Mouse (Mus musculus) retina, embryonic 14.5 days (tissue): ENCODE data around the gene Fgf12.
A peak's percentile ranks its signal among the peaks of the same experiment; 100 is the strongest.

Experiments
- DNase-seq: peaks from one replicate; pipeline ENCODE4 v3.0.0-alpha.2; 2015; ENCODE audit warnings: low spot score

Gene Fgf12

DNA sequence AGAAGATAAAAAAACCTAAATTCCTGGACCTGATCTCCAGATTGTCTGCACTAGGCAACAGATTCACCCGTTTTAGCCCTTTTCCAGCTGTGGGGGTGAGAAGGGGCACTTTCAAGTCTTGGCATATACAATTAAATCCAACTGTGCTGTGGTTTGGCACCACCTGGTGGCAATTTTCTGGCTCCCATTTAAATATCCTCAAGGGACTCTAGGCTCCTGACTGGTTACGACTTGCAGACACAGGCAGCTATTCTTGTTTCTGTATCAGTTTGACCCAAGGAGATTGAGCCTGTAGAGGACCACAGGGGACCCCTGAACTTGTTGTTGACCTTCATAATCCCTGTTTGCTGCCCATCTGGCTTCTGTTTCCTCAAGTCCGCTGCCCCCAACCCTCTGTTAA is 141.9 kb downstream of the Fgf12 start:
- peak; percentile 74 for DNase-seq

- DNase-seq, result no peak
Observed at GRCm38 (mm10) chr16:28603155-28603554, 149.7 kb downstream of the Fgf12 start.

DNA sequence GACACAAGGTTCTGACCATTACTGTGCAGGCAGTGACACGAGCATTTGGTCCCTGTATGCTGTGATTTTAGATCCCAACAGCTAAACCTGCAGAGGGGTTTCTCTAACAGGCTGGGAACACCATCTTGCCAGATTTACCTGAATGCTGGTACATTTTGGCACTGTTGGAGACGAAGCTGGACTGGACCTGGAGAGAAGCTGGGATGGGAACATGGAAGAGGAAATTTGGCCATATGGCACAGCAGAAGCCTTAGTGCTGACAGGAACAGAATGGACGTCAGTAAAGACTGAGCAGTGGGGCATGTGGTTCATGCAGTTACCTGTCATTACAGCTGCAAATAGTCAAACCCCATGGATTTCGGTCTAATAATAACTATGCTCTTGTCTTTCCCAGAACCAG is 151.1 kb downstream of the Fgf12 start:
- no peak for DNase-seq

- DNase-seq, result no peak
Observed at GRCm38 (mm10) chr16:28596112-28596511, 156.8 kb downstream of the Fgf12 start.

- peak; percentile 90 for DNase-seq
Observed at GRCm38 (mm10) chr16:28593075-28593915, 159.6 kb downstream of the Fgf12 start.

GRCm38 (mm10) chr16:28592466-28592865 is 160.4 kb downstream of the Fgf12 start:
- DNase-seq, result no peak

- DNase-seq, result no peak
Observed at GRCm38 (mm10) chr16:28591583-28591982, 161.3 kb downstream of the Fgf12 start.

GRCm38 (mm10) chr16:28572212-28572611 is 180.7 kb downstream of the Fgf12 start:
- peak; percentile 30 for DNase-seq

DNA sequence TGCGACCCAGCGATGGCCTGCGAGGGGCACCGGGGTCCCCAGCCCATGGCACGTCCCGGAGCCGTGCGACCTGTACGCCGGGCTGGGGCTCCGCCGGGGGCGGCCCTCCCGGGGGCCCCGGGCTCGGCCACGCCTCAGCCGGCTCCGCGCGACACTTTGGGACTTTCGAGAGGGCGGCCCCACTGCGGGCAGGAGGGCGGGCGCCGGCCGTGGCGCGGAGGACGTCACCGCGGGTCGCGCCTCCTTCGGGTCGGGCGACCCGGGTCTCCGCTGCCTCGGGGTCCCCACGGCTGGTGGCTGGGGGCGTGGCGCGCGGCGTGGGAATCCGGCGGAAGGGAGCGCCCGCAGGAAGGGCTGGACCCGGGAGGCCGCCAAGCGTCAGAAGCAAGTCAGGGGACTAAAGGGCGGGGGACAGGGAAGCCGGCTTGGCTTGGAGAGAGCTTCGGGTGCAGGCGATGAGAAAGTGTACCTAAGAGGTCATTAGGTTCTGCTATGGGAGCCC is 188.1 kb downstream of the Fgf12 start:
- DNase-seq, result peak; percentile 53

DNA sequence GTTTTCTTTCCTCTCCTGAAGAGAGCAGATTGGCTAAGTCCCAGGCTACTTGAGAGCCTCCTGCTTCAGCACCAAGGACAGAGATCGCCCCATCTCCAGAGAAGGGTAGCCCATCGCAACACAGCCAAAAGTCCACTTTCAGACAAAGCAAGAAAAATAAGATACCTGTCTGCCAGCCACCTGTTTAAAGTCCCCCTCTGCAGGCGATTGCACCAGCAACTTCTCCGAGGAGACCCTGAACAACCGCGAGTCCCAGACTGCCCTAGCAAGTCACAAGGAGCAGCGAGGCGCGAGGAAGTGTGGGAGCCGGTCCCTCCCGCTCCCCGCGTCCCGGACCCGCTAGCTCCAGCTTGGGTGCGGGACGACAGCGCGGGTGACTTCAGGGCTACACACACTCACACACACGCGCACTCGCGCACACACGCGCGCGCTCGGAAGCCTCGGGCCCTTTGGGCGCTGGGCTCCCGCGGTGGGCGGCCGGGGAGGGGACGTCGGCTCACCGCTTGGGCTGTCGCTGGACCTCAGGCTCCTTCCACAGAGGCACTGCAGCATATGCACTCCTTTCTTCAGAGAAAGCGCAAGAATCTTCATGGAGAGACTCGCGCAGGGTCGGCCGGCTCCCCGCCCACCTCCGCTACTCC is 188.7 kb downstream of the Fgf12 start:
- peak; percentile 77 for DNase-seq

GRCm38 (mm10) chr16:28562847-28563246 is 190.0 kb downstream of the Fgf12 start:
- no peak for DNase-seq

DNA sequence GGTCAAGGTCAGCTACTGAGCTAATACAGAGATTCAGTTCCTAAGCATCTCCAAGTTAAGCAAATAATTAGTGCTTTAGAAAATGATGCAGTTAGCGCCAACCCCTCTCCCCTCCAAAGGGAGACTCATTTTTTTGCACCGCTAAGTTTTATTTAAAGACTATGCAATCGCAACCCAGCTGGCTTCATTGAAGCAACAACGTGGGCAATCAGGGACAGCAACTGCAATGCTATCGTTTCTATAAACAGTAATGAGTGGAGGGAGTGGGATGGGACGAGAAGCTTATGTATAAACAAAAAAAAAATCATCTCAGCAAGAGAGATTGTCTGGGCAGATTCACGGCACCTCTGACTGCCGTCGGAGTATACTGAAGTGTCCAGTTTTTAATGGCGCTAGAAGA is 197.6 kb downstream of the Fgf12 start:
- no peak for DNase-seq

GRCm38 (mm10) chr16:28539423-28539822 is 213.4 kb downstream of the Fgf12 start:
- DNase-seq, result no peak

DNA sequence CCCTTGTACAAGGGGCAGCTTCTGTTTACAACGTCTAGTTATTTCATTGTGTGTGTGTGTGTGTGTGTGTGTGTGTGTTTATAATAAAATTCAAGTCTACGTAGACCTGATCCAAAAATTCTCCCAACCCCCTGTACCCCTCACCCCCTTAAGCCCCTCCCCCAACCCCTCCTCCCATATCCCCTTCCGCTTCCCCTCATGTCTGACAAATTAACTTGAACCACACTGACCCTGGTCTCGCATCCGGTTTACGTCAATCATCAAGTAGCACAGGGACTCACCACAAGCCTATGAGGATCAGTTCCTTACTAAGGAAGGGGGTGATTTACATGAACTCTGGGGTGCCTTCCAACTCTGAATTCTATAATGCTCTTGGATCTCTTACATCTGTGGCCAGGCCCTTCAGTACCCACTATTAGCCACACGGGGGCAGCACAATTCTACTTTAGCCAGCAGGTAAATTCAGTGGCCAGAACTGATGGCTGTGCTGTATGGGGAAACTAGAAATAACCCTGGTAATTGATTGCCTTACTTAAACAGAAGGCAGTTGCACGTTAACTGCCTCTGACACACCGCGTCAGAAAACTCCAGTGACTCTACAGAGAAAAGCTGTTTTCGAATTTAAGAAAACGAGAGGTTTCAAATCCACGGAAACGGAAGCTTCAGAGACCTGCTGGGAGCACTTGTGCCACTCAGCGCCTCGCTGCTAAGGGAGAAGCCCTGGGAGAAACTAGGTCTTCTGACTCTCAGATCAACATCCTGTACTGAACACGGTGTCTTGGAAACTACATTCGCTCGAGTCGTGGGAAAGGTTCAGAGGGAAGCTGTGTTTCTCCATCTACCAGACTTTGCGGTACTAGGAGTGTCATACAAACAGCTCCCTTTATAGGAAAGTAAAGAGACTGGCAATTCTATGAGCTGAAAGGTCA is 235.0 kb downstream of the Fgf12 start:
- peak; percentile 92 for DNase-seq

- DNase-seq, result peak; percentile 12
Observed at GRCm38 (mm10) chr16:28512446-28512845, 240.4 kb downstream of the Fgf12 start.

DNA sequence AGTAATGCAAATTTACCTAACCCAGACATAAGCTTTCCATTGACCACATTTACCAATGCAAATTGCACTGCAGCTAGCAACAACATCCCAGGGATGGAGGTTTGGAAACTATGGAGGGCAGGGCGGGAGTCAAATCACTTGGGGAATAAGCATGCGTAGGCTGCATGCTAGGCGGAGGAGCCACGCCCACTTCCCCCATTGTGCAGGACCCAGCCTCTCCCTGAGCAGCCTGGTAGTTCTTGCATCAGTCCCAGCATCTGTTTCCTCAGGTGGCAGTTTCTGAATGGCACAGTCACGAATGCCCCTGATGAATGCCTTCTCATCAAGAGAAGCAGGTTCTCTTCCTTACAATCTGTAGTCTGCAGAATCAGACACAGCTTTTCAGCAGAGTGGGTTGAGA is 241.5 kb downstream of the Fgf12 start:
- peak; percentile 12 for DNase-seq

DNA sequence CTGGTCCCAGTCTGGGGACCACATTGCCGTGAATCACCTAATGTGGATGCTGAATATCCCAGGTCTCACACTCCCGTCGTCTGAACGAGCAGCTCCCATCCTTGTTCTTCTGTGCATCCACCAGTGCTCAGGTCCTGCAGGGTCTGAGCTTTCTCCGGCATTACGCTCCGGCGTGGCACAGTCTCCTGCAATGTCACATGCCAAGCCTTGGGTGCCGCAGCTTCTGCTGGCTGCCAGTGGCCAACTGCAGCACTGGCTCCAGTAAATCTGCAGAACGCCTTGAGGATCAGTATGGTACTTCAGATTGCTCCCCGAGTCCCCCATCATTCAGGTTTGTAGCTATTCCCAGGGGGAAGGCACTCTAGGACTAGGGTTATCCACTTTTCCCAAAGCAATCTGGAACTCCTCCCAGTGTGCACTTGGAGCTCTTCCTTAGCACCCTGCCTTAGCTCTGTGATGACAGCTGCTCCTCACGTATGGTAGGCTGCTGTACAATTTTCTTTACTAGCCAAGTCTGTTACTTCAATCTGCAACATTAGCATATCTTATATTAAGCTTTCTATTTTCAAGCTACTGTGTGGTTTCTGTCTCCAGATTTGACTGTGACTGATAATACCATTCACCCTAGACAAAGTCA is 254.8 kb downstream of the Fgf12 start:
- no peak for DNase-seq

- DNase-seq, result no peak
Observed at GRCm38 (mm10) chr16:28491711-28492110, 261.2 kb downstream of the Fgf12 start.

GRCm38 (mm10) chr16:28490515-28490914 is 262.4 kb downstream of the Fgf12 start:
- DNase-seq, result peak; percentile 91

- DNase-seq, result no peak
Observed at GRCm38 (mm10) chr16:28484920-28485319, 267.9 kb downstream of the Fgf12 start.

DNA sequence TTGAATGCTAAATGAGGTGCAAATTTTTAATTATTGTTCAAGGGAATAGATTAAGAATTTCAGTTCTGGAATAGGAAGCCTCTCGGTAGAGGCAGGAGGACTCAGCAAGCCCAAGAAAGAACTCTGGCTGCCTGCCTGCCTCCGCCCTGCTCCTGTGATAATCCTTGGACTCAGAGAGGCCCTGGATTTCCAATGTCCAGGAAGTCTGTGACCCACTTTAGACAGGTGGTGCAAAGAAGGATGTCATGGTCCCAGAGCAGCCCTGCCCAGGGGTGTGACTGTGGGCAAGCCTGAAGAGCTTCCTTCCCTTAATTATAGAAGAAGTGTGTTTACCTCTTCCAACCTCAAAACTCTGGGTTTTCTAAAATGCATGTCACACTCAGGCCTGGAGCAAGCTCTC is 273.8 kb downstream of the Fgf12 start:
- no peak for DNase-seq

DNA sequence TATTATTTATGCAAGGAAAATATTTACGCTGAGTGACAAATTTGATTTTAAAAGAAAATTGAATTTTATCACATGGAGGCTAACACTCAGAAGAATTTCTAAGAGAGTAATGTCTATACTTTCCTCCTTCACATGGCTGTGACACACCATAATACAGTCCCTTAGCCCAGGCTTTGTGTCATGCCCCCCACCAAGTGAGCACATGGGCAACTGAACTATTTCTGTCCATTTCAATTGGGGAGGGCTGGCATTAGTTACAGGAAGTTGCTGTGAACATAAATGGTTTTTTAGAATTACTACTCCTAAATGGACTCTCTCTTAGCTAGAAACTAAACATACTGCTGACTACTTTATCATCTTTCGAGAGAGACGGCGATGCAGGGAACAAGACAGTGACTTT is 276.2 kb downstream of the Fgf12 start:
- no peak for DNase-seq
